Mouse (Mus musculus) adrenal gland, adult 10 weeks (tissue): ENCODE data around the gene Rab11fip3. TPM values are rescaled to one million over a fixed set of nuclear protein-coding genes. Genes with fewer than 3 reads are reported as not detected.

ENCODE experiments used
- polyA plus RNA-seq: library from polyadenylated mRNA; stranded (reverse); fragments of 350-450 nt; fragmentation: Illumina TruSeq; extraction: RNeasy Lipid Tissue Mini Kit (QIAGEN cat#74804); gene quantifications from one replicate; pipeline ENCODE4 v1.2.3, GENCODE M21; 2014; ENCODE audit warnings: low read depth, low replicate concordance

Gene Rab11fip3
- polyA plus RNA-seq: 2.3 TPM

GRCm38 (mm10) chr17:26068831-26069739, at the start of gene Rab11fip3:
TSS of gene Rab11fip3 (minus strand) at chr17:26069555.

DNA sequence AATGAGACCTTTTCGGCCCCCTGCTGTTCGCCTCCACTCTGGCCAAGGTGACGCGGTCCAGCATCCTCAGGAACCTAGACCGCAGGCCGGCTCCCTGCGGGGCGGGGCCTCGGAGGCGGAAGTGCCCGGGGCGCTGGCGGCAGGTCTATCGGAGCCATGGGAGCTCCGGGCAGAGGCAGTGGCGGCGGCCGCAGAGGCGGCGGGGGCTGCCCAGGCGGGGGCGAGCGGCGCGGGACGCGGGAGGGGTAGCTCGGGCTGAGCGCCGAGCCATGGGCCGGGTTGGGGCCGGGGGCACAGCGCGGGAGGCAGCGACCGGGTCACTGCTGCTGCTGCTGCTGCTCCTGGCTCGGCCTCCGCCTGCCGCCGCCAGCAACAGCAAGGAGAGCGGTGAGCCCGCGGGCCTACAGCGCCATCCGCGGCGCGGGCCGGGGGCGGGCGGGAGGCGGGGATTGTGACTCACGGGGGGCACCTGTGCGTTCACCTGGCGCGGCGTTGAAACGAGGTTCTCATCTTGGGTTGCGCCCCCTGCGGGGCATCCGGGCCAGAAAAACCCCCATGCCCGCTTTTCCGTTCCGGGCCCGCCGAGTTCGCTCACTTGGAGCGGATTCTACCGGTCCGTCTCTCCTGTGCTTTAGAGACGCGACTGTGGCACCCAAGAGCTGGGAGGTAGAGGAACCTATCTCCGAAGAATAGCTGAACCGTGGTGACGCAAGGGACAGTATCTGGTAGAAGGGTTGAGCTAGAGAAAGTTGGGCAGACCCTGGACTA, 44.0 kb upstream of the Rab11fip3 start, which contains the start of gene Tmem8:
Tmem8 (plus strand) TSS at position 119 of the 768 bp plus-strand sequence.

DNA sequence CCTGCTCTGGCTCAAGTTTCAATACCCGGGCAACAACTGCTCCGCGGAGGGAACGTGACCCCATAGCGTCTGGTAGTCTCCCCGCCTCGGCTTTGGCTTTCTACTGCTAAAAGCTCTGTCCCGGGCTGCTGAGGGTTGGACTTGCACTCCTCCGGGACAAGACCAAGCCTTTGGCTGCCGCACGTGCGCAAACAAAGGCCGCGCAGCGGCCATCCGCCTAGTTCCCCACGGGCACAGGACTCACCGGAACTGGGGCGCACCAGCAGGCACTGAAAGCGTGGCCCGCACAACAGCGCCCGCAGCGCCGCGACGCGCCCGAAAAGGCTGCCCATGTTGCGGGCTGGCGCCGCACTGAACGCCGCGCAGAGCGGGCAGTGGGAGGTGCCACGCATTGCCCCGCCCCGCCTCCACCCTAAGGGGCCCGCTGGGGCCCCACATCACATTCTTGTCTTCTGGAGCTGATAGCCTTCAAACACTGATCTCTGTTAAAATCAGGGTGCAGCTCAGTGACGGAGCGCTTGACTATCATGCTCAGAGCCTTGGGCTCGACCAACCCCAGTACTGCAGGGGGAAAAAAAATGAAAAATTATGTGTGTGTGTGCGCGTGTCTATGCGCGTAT, 25.9 kb upstream of the Rab11fip3 start, which contains the start of gene Nme4:
Nme4 (minus strand) TSS at position 482 of the 620 bp plus-strand sequence.

DNA sequence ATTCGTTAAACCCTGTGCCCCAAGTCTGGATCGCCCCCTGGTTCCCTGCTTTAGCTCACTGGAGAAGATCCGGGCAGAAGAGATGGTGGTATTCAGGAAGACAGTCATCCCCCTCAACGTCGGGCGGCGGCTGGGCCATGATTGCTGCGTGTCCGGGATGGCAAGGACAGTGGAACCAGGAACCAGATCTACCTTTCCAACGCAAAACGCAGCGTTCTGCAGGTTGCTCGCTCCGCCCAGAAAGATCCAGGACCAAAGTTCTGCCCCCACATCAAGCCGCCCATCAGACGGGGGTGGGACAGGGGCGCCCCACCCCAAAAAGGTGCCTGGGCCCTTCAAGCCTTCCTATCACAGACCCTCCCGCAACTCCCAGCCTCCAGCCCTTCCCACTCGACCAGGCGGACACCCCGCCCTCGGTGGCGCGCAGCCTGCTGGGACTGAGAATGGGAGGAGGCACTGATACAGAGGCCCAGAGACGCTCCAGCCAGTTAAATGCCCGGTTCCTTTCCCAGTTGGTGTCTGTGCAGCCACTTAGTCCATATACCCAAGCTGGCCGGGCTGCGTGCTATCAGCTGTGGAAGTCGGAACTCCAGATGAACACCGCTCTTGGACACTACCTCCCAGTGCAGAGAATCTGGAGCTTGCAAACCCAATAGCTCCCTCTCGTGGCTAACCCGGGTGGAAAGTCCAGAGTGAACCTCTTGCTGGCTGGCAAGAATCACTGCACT, 20.7 kb upstream of the Rab11fip3 start, which contains the start of gene Decr2:
Decr2 (minus strand) TSS at position 433 of the 728 bp plus-strand sequence.

GRCm38 (mm10) chr17:25985306-25986294, 83.8 kb downstream of the Rab11fip3 start, which contains the start of gene Capn15:
TSS of gene Capn15 (minus strand) at chr17:25985796.

DNA sequence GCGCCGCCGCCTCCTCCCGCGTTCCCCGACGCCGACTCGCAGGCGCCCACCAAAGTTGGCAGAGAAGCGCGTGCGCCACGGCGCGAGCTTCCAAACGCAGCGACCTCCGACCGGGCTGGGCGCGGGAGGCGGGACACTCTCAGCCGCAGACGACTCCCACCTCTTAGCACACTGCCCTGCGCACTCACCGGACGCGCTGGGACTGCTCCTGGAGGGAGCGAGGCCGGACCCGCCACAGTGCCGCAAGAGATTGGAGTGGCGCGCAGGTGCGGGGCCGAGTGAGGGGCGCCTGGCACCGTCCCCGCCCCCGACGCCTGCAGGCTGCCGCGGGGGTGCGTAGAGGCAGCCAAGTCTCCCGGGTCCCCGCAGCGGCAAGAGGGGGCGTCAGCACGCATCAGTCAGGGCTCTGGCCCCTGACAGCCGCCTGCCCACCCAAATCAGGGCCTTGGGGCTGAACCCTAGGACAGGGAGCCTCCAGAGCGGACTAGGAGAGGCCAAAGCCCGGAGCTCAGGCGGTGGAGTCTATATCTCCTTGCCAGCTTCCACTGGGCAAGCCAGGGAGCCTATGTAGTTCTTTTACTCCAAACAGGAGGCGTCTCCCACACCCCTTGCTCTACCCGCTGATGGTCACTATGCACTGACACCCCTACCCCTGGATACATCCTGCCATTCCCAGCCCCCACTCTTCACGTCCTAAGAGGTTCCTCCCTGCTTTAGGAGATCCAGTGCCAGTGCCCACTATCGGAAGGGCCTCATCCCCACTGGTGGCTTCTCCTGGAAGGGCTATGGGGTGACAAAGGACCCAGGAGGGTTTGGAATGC, 117.3 kb downstream of the Rab11fip3 start, which contains the start of gene A930017K11Rik:
A930017K11Rik (minus strand) TSS at position 763 of the 821 bp plus-strand sequence.

DNA sequence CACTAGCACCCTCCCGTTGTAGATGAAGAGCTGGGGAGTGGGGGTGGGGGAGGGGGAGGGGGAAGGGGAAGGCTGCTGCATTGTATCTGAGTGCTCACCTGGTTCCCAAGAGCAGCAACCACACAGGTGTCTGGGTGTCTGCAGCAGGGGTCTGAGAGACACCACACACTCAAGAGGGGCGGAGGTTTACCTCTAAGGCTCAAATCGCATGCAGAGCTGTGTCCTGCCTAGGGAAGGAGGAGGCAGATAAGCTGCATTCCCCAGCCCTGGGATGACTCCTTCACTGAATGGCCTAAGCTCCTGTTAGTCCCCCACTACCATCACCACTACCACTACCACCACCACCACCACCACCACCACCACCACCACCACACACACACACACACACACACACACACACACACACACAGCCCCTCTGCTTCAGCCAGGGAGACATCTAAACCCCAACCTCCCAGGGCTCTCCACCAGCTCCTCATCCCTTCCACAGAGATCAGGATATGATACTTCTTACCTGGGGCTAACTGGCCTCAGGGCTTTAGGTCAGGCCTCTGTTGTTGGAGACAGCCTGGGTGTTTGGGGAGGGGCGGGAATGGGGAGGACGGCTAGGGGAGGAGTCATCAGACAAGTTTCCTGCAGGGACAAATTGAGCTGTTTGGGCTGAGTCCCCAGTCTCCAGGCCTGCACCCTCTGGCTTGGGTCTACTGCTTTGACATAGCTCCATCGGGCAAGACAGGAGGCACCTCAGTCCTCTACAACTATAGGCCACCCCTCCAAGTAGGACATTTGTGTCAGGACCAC, 124.8 kb downstream of the Rab11fip3 start, which contains the start of the genes Pigq and Nhlrc4:
Pigq (minus strand) TSS at position 571 of the 798 bp plus-strand sequence.
Nhlrc4 (minus strand) TSS at position 596 of the 798 bp plus-strand sequence.

Other genes starting within 250 kb of the Rab11fip3 start
- gene Wdr24, start 245.9 kb downstream of the Rab11fip3 start, polyA plus RNA-seq: 0.47 TPM
- 3.6 TPM for gene Jmjd8, start 240.7 kb downstream of the Rab11fip3 start, polyA plus RNA-seq
- gene Stub1, start 236.2 kb downstream of the Rab11fip3 start, polyA plus RNA-seq: 8.2 TPM
- not detected for gene Rhbdl1, start 232.3 kb downstream of the Rab11fip3 start, polyA plus RNA-seq
- not detected for gene Gm20683, start 227.8 kb downstream of the Rab11fip3 start, polyA plus RNA-seq
- gene Rhot2, start 224.7 kb downstream of the Rab11fip3 start, polyA plus RNA-seq: 19.9 TPM
- 2.5 TPM for gene Wdr90, start 208.1 kb downstream of the Rab11fip3 start, polyA plus RNA-seq
- gene Mcrip2, start 200.8 kb downstream of the Rab11fip3 start, polyA plus RNA-seq: 5.5 TPM
- gene Mettl26, start 194.5 kb downstream of the Rab11fip3 start, polyA plus RNA-seq: 24.4 TPM
- not detected for gene Wfikkn1, start 188.7 kb downstream of the Rab11fip3 start, polyA plus RNA-seq
- gene Rab40c, start 149.8 kb downstream of the Rab11fip3 start, polyA plus RNA-seq: 2.7 TPM
- gene Pigq, start 124.6 kb downstream of the Rab11fip3 start, polyA plus RNA-seq: 41.2 TPM
- gene Nhlrc4, start 124.6 kb downstream of the Rab11fip3 start, polyA plus RNA-seq: not detected
- not detected for gene A930017K11Rik, start 117.0 kb downstream of the Rab11fip3 start, polyA plus RNA-seq
- gene Capn15, start 83.8 kb downstream of the Rab11fip3 start, polyA plus RNA-seq: 0.41 TPM
- 24.1 TPM for gene Decr2, start 20.8 kb upstream of the Rab11fip3 start, polyA plus RNA-seq
- not detected for gene Nme4, start 26.0 kb upstream of the Rab11fip3 start, polyA plus RNA-seq
- gene Tmem8, start 43.7 kb upstream of the Rab11fip3 start, polyA plus RNA-seq: 0.99 TPM
- 5.4 TPM for gene Mrpl28, start 53.9 kb upstream of the Rab11fip3 start, polyA plus RNA-seq
- 26.3 TPM for gene Axin1, start 69.1 kb upstream of the Rab11fip3 start, polyA plus RNA-seq
- gene Pdia2, start 129.5 kb upstream of the Rab11fip3 start, polyA plus RNA-seq: not detected
- 1.7 TPM for gene Rgs11, start 133.4 kb upstream of the Rab11fip3 start, polyA plus RNA-seq
- 0.64 TPM for gene Arhgdig, start 138.2 kb upstream of the Rab11fip3 start, polyA plus RNA-seq
- gene Fam234a, start 174.7 kb upstream of the Rab11fip3 start, polyA plus RNA-seq: 45.0 TPM
- 81.5 TPM for gene Luc7l, start 183.3 kb upstream of the Rab11fip3 start, polyA plus RNA-seq